Mouse (Mus musculus): ENCODE data around the gene Plpp3. TPM values are rescaled to one million over a fixed set of nuclear protein-coding genes. Genes with fewer than 3 reads are reported as not detected.

Gene Plpp3
- polyA plus RNA-seq, 1 experiment from 2014 or later = 107 TPM

DNA sequence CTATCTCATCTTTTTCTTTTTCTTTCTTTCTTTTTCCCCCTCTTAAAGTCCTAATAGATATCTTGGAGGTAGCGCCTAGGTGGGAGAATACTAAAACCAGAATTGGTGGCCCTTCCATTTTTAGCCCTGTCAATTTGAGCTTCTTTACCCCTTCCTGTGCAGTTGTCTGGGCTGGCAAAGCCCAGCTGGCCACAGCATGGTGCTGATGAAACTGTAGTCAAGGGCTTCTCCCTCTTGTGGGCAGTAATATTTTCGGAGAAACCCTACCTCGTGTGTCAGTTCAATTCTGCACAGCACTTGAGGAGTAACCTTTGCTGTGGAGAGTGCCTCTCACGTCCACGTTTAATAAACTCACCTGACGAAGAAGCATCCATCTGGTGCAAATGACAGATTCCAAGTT, 4.9 kb downstream of the Plpp3 start:
- H3K27me3 ChIP-seq (replicated peaks; ENCODE audit: control insufficient read depth, insufficient read depth, low read length) = no peaks in the 10 kb centered on the region
- no peak overlapping the region for H3K9ac ChIP-seq (ENCODE audit: low read depth, low read length)
- H3K4me2 ChIP-seq (ENCODE audit: low read depth, low read length) = peak overlapping the region; percentile 73
- H3K36me3 ChIP-seq (ENCODE audit: control insufficient read depth, insufficient read depth, low read length) = peaks cover 38% of the 10 kb centered on the region
- no peaks in the 10 kb centered on the region for H3K9me3 ChIP-seq (ENCODE audit: control insufficient read depth, low read length)
- DNase-seq (ENCODE audit: low spot score) = no peak
- ATAC-seq (ENCODE audit: low read depth) = no peak
- WGBS = 59% methylated on average over 6 of the region's 6 CpGs
- no peak overlapping the region for H3K27ac ChIP-seq (replicated peaks; ENCODE audit: low read depth, low read length)
- H3K4me1 ChIP-seq (ENCODE audit: control insufficient read depth, insufficient read depth, low read length) = peaks cover 27% of the 10 kb centered on the region
- peak overlapping the region; percentile 86 for H3K4me3 ChIP-seq (ENCODE audit: low read depth, low read length)

DNA sequence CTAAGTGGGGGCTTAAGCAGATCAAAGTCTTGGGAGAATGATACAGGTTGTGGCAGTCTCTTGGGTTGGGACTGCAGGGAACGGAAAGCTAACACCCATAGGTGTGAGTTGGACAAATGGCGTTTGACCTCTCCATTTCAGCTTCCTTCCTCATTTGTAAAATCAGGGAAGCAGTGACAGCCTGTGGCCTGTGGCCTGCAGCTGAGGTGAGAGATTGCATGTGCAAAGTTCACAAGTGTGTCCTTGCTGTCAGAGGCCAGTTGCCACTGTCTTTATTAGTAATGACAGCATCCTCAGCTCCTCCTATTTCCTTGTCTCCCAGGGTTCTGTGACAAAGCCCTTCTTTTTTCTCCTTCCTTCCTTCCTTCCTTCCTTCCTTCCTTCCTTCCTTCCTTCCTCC, 5.5 kb downstream of the Plpp3 start:
- no peaks in the 10 kb centered on the region for H3K9me3 ChIP-seq (ENCODE audit: control insufficient read depth, low read length)
- 69% methylated on average over 2 of the region's 2 CpGs for WGBS
- no peak overlapping the region for H3K9ac ChIP-seq (ENCODE audit: low read depth, low read length)
- ATAC-seq (ENCODE audit: low read depth) (no peak), DNase-seq (ENCODE audit: low spot score) (no peak)
- peaks cover 41% of the 10 kb centered on the region for H3K36me3 ChIP-seq (ENCODE audit: control insufficient read depth, insufficient read depth, low read length)
- H3K27ac ChIP-seq (replicated peaks; ENCODE audit: low read depth, low read length) = no peak overlapping the region
- H3K4me1 ChIP-seq (ENCODE audit: control insufficient read depth, insufficient read depth, low read length) = peaks cover 30% of the 10 kb centered on the region
- H3K4me3 ChIP-seq (ENCODE audit: low read depth, low read length) = no peak overlapping the region
- H3K27me3 ChIP-seq (replicated peaks; ENCODE audit: control insufficient read depth, insufficient read depth, low read length) = no peaks in the 10 kb centered on the region
- peak overlapping the region; percentile 73; the same call in 1 of the 2 replicates for H3K4me2 ChIP-seq (ENCODE audit: low read depth, low read length)

- H3K4me1 ChIP-seq (ENCODE audit: control insufficient read depth, insufficient read depth, low read length) = peaks cover 43% of the 10 kb centered on the region
- no peak overlapping the region for H3K9ac ChIP-seq (ENCODE audit: low read depth, low read length)
- DNase-seq (ENCODE audit: low spot score) (peak; percentile 34), ATAC-seq (ENCODE audit: low read depth) (no peak)
- H3K9me3 ChIP-seq (ENCODE audit: control insufficient read depth, low read length) = no peaks in the 10 kb centered on the region
- H3K4me2 ChIP-seq (ENCODE audit: low read depth, low read length) = no peak overlapping the region
- no peaks in the 10 kb centered on the region for H3K27me3 ChIP-seq (replicated peaks; ENCODE audit: control insufficient read depth, insufficient read depth, low read length)
- WGBS = 47% methylated on average over 4 of the region's 4 CpGs
- H3K27ac ChIP-seq (replicated peaks; ENCODE audit: low read depth, low read length) = no peak overlapping the region
- no peak overlapping the region for H3K4me3 ChIP-seq (ENCODE audit: low read depth, low read length)
- H3K36me3 ChIP-seq (ENCODE audit: control insufficient read depth, insufficient read depth, low read length) = peaks cover 45% of the 10 kb centered on the region
Measured at GRCm38 (mm10) chr4:105163981-105164411, 6.8 kb downstream of the Plpp3 start.

GRCm38 (mm10) chr4:105164952-105165351, 7.8 kb downstream of the Plpp3 start:
- Histone ChIP-seq H3K4me3 (ENCODE audit: low read depth, low read length) (no peak overlapping the region), H3K4me2 (ENCODE audit: low read depth, low read length) (no peak overlapping the region), H3K4me1 (ENCODE audit: control insufficient read depth, insufficient read depth, low read length) (peaks cover 52% of the 10 kb centered on the region), H3K27me3 (replicated peaks; ENCODE audit: control insufficient read depth, insufficient read depth, low read length) (no peaks in the 10 kb centered on the region), H3K27ac (replicated peaks; ENCODE audit: low read depth, low read length) (no peak overlapping the region), H3K36me3 (ENCODE audit: control insufficient read depth, insufficient read depth, low read length) (peaks cover 45% of the 10 kb centered on the region), H3K9me3 (ENCODE audit: control insufficient read depth, low read length) (no peaks in the 10 kb centered on the region), H3K9ac (ENCODE audit: low read depth, low read length) (no peak overlapping the region)
- WGBS = 87% methylated on average over 6 of the region's 6 CpGs
- no peak for DNase-seq (ENCODE audit: low spot score)
- no peak for ATAC-seq (ENCODE audit: low read depth)

DNA sequence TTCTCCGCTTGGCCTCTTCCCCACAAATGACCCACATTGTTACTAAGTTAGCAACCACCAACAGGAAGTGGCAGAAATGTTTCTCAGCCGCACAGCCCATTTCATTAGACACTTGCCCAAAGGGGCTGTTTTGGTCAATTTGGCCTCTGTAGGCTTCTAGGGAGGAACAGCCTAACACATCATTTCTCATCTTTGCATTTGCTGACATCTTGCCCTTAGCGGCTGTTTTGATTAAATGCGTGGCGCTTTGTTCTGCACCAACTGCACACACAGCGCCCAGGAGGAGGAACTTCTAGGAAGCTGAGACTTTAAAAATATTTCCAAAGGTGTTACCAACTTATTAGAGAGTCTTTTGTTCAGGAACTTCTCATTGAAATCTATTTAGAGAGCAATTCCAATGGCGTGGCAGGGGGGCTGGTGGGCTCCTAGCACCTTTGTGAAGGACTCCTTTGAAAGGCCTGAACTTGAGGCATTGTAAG, 12.0 kb downstream of the Plpp3 start:
- no peak overlapping the region for H3K27ac ChIP-seq (replicated peaks; ENCODE audit: low read depth, low read length)

DNA sequence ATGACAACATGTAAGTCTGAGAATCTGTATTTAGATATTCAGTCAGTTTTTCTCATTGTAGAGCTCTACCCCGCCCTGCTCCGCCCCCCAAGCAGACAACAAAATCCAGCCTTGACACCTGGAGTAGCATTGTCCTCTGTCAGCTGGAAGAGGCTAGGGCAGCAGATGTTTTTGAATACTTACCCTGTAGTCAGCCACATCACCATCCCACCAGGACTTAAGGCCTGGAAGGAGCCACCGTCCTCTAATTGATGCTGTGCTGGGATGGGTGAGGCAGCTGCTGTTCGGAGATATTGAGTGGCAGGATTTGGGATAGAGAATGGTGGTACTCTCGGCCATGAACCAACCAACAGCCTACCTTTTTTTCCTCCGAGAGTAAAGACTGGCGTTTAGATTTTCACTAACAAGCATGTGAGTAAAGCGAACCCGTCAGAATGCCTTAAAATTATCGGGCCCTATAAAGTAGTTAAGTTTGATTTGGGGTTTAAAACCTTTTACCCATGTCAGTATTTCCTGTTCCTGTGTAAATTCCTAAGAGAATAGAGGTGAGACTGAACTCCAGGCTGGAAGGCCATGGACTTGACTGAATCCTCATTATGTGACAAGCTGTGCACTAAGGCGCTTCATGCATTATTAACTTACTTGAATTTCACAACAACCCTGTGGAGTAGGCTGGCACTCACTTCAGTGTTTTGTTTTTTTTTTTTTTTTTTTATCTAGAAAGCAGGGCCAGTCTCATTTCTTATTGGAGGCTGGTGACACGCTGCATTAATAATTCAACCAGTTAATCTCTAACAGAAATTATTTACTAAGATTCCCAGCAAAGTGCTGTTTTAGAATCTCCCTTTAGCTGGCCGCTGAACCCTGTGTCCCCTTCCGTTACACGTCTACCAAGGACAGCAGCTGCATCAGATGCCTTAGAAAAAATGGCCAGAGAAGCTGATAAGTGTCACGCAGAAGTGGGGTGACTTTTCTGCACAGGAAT, 13.0 kb downstream of the Plpp3 start:
- ATAC-seq (ENCODE audit: low read depth) (no peak), DNase-seq (ENCODE audit: low spot score) (no peak)
- 60% methylated on average over 16 of the region's 16 CpGs for WGBS

More for the DNA sequence above, 12.0 kb downstream of the Plpp3 start:
- Histone ChIP-seq H3K4me1 (ENCODE audit: control insufficient read depth, insufficient read depth, low read length) (peaks cover 35% of the 10 kb centered on the region), H3K36me3 (ENCODE audit: control insufficient read depth, insufficient read depth, low read length) (peaks cover 30% of the 10 kb centered on the region), H3K4me3 (ENCODE audit: low read depth, low read length) (no peak overlapping the region), H3K4me2 (ENCODE audit: low read depth, low read length) (no peak overlapping the region), H3K27me3 (replicated peaks; ENCODE audit: control insufficient read depth, insufficient read depth, low read length) (no peaks in the 10 kb centered on the region), H3K9me3 (ENCODE audit: control insufficient read depth, low read length) (no peaks in the 10 kb centered on the region), H3K9ac (ENCODE audit: low read depth, low read length) (no peak overlapping the region)
- ATAC-seq (ENCODE audit: low read depth) (no peak), DNase-seq (ENCODE audit: low spot score) (peak; percentile 36)
- 45% methylated on average over 7 of the region's 7 CpGs for whole genome bisulfite sequencing

GRCm38 (mm10) chr4:105170811-105171401, 13.8 kb downstream of the Plpp3 start:
- H3K9ac ChIP-seq (ENCODE audit: low read depth, low read length) = no peak overlapping the region
- WGBS = 67% methylated on average over 9 of the region's 9 CpGs
- H3K9me3 ChIP-seq (ENCODE audit: control insufficient read depth, low read length) = no peaks in the 10 kb centered on the region
- no peak for ATAC-seq (ENCODE audit: low read depth)
- no peak overlapping the region for H3K27ac ChIP-seq (replicated peaks; ENCODE audit: low read depth, low read length)
- peaks cover 28% of the 10 kb centered on the region for H3K36me3 ChIP-seq (ENCODE audit: control insufficient read depth, insufficient read depth, low read length)
- H3K27me3 ChIP-seq (replicated peaks; ENCODE audit: control insufficient read depth, insufficient read depth, low read length) = no peaks in the 10 kb centered on the region
- no peak overlapping the region for H3K4me3 ChIP-seq (ENCODE audit: low read depth, low read length)
- 0 out of 2 replicates have a peak overlapping the region, but pooled peaks have one; percentile 6 for H3K4me2 ChIP-seq (ENCODE audit: low read depth, low read length)
- H3K4me1 ChIP-seq (ENCODE audit: control insufficient read depth, insufficient read depth, low read length) = peaks cover 42% of the 10 kb centered on the region
- no peak for DNase-seq (ENCODE audit: low spot score)

More for the DNA sequence above, 13.0 kb downstream of the Plpp3 start:
- H3K36me3 ChIP-seq (ENCODE audit: control insufficient read depth, insufficient read depth, low read length) = peaks cover 28% of the 10 kb centered on the region
- 0 out of 2 replicates have a peak overlapping the region, but pooled peaks have one; percentile 0 for H3K4me2 ChIP-seq (ENCODE audit: low read depth, low read length)
- no peaks in the 10 kb centered on the region for H3K9me3 ChIP-seq (ENCODE audit: control insufficient read depth, low read length)
- no peak overlapping the region for H3K27ac ChIP-seq (replicated peaks; ENCODE audit: low read depth, low read length)
- H3K9ac ChIP-seq (ENCODE audit: low read depth, low read length) = no peak overlapping the region
- no peak overlapping the region for H3K4me3 ChIP-seq (ENCODE audit: low read depth, low read length)
- no peaks in the 10 kb centered on the region for H3K27me3 ChIP-seq (replicated peaks; ENCODE audit: control insufficient read depth, insufficient read depth, low read length)
- peaks cover 39% of the 10 kb centered on the region for H3K4me1 ChIP-seq (ENCODE audit: control insufficient read depth, insufficient read depth, low read length)

DNA sequence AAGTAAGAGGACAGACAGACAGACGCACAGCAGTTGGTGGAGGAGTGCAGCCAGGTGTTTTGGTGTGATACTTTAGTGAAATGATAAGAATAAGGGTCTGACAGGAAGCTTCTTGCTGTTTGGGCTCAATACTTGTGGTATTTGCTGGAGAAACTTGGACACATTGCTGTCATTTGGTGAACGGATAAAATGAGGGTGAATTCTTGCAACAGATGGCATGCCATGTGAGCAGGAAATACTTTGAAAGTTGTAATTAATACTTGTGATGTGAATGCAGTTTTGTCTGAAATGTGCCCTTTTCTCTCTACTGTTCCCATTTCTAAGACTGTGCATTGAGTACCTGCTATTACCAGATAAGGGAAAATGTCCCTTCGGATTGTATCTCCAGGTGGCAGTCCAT, 14.3 kb downstream of the Plpp3 start:
- no peaks in the 10 kb centered on the region for H3K27me3 ChIP-seq (replicated peaks; ENCODE audit: control insufficient read depth, insufficient read depth, low read length)
- H3K4me2 ChIP-seq (ENCODE audit: low read depth, low read length) = no peak overlapping the region
- 57% methylated on average over 3 of the region's 3 CpGs for WGBS
- peaks cover 29% of the 10 kb centered on the region for H3K36me3 ChIP-seq (ENCODE audit: control insufficient read depth, insufficient read depth, low read length)
- H3K4me3 ChIP-seq (ENCODE audit: low read depth, low read length) = no peak overlapping the region
- H3K27ac ChIP-seq (replicated peaks; ENCODE audit: low read depth, low read length) = no peak overlapping the region
- H3K4me1 ChIP-seq (ENCODE audit: control insufficient read depth, insufficient read depth, low read length) = peaks cover 42% of the 10 kb centered on the region
- no peaks in the 10 kb centered on the region for H3K9me3 ChIP-seq (ENCODE audit: control insufficient read depth, low read length)
- DNase-seq (ENCODE audit: low spot score) = no peak
- ATAC-seq (ENCODE audit: low read depth) = no peak
- H3K9ac ChIP-seq (ENCODE audit: low read depth, low read length) = no peak overlapping the region

All from embryonic facial prominence, embryonic 14.5 days (tissue).